9 mouse cellular contexts compared by ENCODE assay signal in genomic region chr4:120866211-120866610, GRCm38 (mm10). TPM values are rescaled to one million over a fixed set of nuclear protein-coding genes. Genes with fewer than 3 reads are reported as not detected.
DNase-seq lines count a peak whose midpoint lies in the region; ATAC-seq and TF ChIP-seq lines count a peak whose summit lies in the region.
"Had no signal": no experiment of that assay in that cellular context is flagged by ENCODE, and none has a peak within 500 bp of the region (broad histone marks: within the 10 kb centered on the region; RNA-seq: fewer than 3 reads in every experiment).

No protein-coding gene starts in this region.

- 15% methylated on average over 6 of the region's 6 CpGs for WGBS in forebrain, embryonic 10.5 days
- WGBS in forebrain, embryonic 15.5 days = 15% methylated on average over 6 of the region's 6 CpGs
- WGBS in embryonic facial prominence, embryonic 14.5 days = 0% methylated on average over 3 of the region's 6 CpGs
- 0% methylated on average over 4 of the region's 6 CpGs for WGBS in limb, embryonic 14.5 days
- WGBS in forebrain, embryonic 12.5 days = 18% methylated on average over 6 of the region's 6 CpGs

- no peaks in the 10 kb centered on the region for H3K36me3 ChIP-seq in forebrain, embryonic 10.5 days (replicated peaks)
- no peaks in the 10 kb centered on the region for H3K36me3 ChIP-seq in forebrain, embryonic 15.5 days
- no peaks in the 10 kb centered on the region for H3K36me3 ChIP-seq in embryonic facial prominence, embryonic 14.5 days (ENCODE audit: control insufficient read depth, insufficient read depth, low read length)
- H3K36me3 ChIP-seq in limb, embryonic 14.5 days (ENCODE audit: control insufficient read depth, insufficient read depth, low read length) = no peaks in the 10 kb centered on the region
- H3K36me3 ChIP-seq in forebrain, embryonic 12.5 days (replicated peaks) = no peaks in the 10 kb centered on the region
- H3K36me3 ChIP-seq: hindbrain, embryonic 15.5 days had no signal

- no peak for TF ChIP-seq CTCF in layer of hippocampus, adult 2 months (conservative IDR thresholded peaks at IDR 0.05)

- H3K9me3 ChIP-seq in forebrain, embryonic 10.5 days = no peaks in the 10 kb centered on the region
- H3K9me3 ChIP-seq in forebrain, embryonic 15.5 days = no peaks in the 10 kb centered on the region
- H3K9me3 ChIP-seq in embryonic facial prominence, embryonic 14.5 days (ENCODE audit: control insufficient read depth, low read length) = no peaks in the 10 kb centered on the region
- no peaks in the 10 kb centered on the region for H3K9me3 ChIP-seq in limb, embryonic 14.5 days (ENCODE audit: control insufficient read depth, low read length)
- H3K9me3 ChIP-seq in forebrain, embryonic 12.5 days = no peaks in the 10 kb centered on the region
- H3K9me3 ChIP-seq: hindbrain, embryonic 15.5 days had no signal

- TF ChIP-seq POLR2A in limb, embryonic 14.5 days (IDR thresholded peaks at IDR 0.05; ENCODE audit: borderline replicate concordance, extremely low read depth, insufficient read depth, insufficient read length) = no peak

- H3K4me1 ChIP-seq in forebrain, embryonic 10.5 days = peaks cover 12% of the 10 kb centered on the region
- peaks cover 8% of the 10 kb centered on the region for H3K4me1 ChIP-seq in forebrain, embryonic 15.5 days
- H3K4me1 ChIP-seq in embryonic facial prominence, embryonic 14.5 days (ENCODE audit: control insufficient read depth, insufficient read depth, low read length) = no peaks in the 10 kb centered on the region
- no peaks in the 10 kb centered on the region for H3K4me1 ChIP-seq in limb, embryonic 14.5 days (ENCODE audit: control insufficient read depth, insufficient read depth, low read length)
- peaks cover 16% of the 10 kb centered on the region for H3K4me1 ChIP-seq in forebrain, embryonic 12.5 days

- no peak overlapping the region for H3K9ac ChIP-seq in forebrain, embryonic 15.5 days (replicated peaks)
- H3K9ac ChIP-seq in embryonic facial prominence, embryonic 14.5 days (ENCODE audit: low read depth, low read length) = no peak overlapping the region
- H3K9ac ChIP-seq in limb, embryonic 14.5 days (ENCODE audit: low read depth, low read length, severe bottlenecking) = no peak overlapping the region
- H3K9ac ChIP-seq in forebrain, embryonic 12.5 days = no peak overlapping the region
- H3K9ac ChIP-seq: hindbrain, embryonic 15.5 days had no signal

- H3K27me3 ChIP-seq in forebrain, embryonic 10.5 days (ENCODE audit: poor library complexity, severe bottlenecking) = no peaks in the 10 kb centered on the region
- no peaks in the 10 kb centered on the region for H3K27me3 ChIP-seq in forebrain, embryonic 15.5 days
- no peaks in the 10 kb centered on the region for H3K27me3 ChIP-seq in embryonic facial prominence, embryonic 14.5 days (replicated peaks; ENCODE audit: control insufficient read depth, insufficient read depth, low read length)
- H3K27me3 ChIP-seq in limb, embryonic 14.5 days (ENCODE audit: control insufficient read depth, insufficient read depth, low read length) = no peaks in the 10 kb centered on the region
- H3K27me3 ChIP-seq in forebrain, embryonic 12.5 days = no peaks in the 10 kb centered on the region
- H3K27me3 ChIP-seq: hindbrain, embryonic 15.5 days had no signal

- H3K4me2 ChIP-seq in forebrain, embryonic 15.5 days (replicated peaks) = no peak overlapping the region
- no peak overlapping the region for H3K4me2 ChIP-seq in embryonic facial prominence, embryonic 14.5 days (ENCODE audit: low read depth, low read length)
- H3K4me2 ChIP-seq in limb, embryonic 14.5 days (replicated peaks; ENCODE audit: low read depth, low read length, severe bottlenecking) = no peak overlapping the region
- no peak overlapping the region for H3K4me2 ChIP-seq in forebrain, embryonic 12.5 days
- H3K4me2 ChIP-seq: hindbrain, embryonic 15.5 days had no signal

- no peak overlapping the region for H3K27ac ChIP-seq in forebrain, embryonic 10.5 days
- H3K27ac ChIP-seq in forebrain, embryonic 15.5 days (replicated peaks) = no peak overlapping the region
- H3K27ac ChIP-seq in embryonic facial prominence, embryonic 14.5 days (replicated peaks; ENCODE audit: low read depth, low read length) = no peak overlapping the region
- H3K27ac ChIP-seq in limb, embryonic 14.5 days (replicated peaks; ENCODE audit: low read depth, low read length) = no peak overlapping the region
- no peak overlapping the region for H3K27ac ChIP-seq in forebrain, embryonic 12.5 days
- no peak overlapping the region for H3K27ac ChIP-seq in layer of hippocampus, adult 2 months
- H3K27ac ChIP-seq: hindbrain, embryonic 15.5 days had no signal

- no peak overlapping the region for H3K4me3 ChIP-seq in forebrain, embryonic 10.5 days
- H3K4me3 ChIP-seq in forebrain, embryonic 15.5 days = no peak overlapping the region
- H3K4me3 ChIP-seq in embryonic facial prominence, embryonic 14.5 days (ENCODE audit: low read depth, low read length) = no peak overlapping the region
- no peak overlapping the region for H3K4me3 ChIP-seq in limb, embryonic 14.5 days (replicated peaks; ENCODE audit: low read length)
- H3K4me3 ChIP-seq in forebrain, embryonic 12.5 days (replicated peaks) = no peak overlapping the region
- H3K4me3 ChIP-seq in layer of hippocampus, adult 2 months = no peak overlapping the region
- H3K4me3 ChIP-seq: hindbrain, embryonic 15.5 days had no signal

- ATAC-seq in forebrain, embryonic 15.5 days (replicated peaks) = no peak
- ATAC-seq in embryonic facial prominence, embryonic 14.5 days (ENCODE audit: low read depth) = peak; percentile 76
- no peak; the same call in 1 of the 2 replicates for ATAC-seq in limb, embryonic 14.5 days (ENCODE audit: low FRiP score, low read depth)
- no peak for ATAC-seq in forebrain, embryonic 12.5 days (ENCODE audit: low FRiP score)

- peak; percentile 47 for DNase-seq in forebrain, embryonic 10.5 days (ENCODE audit: extremely low spot score, low spot score)
- DNase-seq in B cell, adult 2 months = peak; percentile 11 to 14
- DNase-seq in embryonic facial prominence, embryonic 14.5 days (ENCODE audit: low spot score) = peak; percentile 89
- DNase-seq in limb, embryonic 14.5 days (ENCODE audit: low spot score) = peak; percentile 89
- peak; percentile 75 for DNase-seq in testis, postnatal 10 days (ENCODE audit: low spot score)
- no peak for DNase-seq in layer of hippocampus, adult 2 months (ENCODE audit: low spot score in 2 of 2)

RNA-seq across cellular contexts. Expression of gene Rims3, which starts 11.6 kb away (rescaled TPM):
- polyA plus RNA-seq in forebrain, embryonic 10.5 days (2016; fragmentation: Nextera tagmentation; extraction: Ambion mirVana) = 3.1 and 3.8 TPM in 2 replicates
- 9.3 and 10.7 TPM in 2 replicates for polyA plus RNA-seq in forebrain, embryonic 15.5 days (2015; fragmentation: Nextera tagmentation; extraction: Ambion mirVana)
- polyA plus RNA-seq in embryonic facial prominence, embryonic 14.5 days (2014; fragmentation: Nextera tagmentation; extraction: Ambion mirVana) = 3.4 and 3.9 TPM in 2 replicates
- polyA plus RNA-seq in limb, embryonic 14.5 days (2012; rRNA removed) = 0.75 and 0.77 TPM in 2 replicates
- 0.55 and 0.57 TPM in 2 replicates for polyA plus RNA-seq in limb, embryonic 14.5 days (2014; fragmentation: Nextera tagmentation; extraction: Ambion mirVana)
- polyA plus RNA-seq in forebrain, embryonic 12.5 days (2016; fragmentation: Nextera tagmentation; extraction: Ambion mirVana) = 6.2 and 7.3 TPM in 2 replicates
- total RNA-seq in layer of hippocampus, adult 2 months (2021) = 10 to 100 TPM; 25.9 to 30.0 TPM

RNA-seq across cellular contexts. Expression of gene Nfyc, which starts 34.8 kb away (rescaled TPM):
- polyA plus RNA-seq in forebrain, embryonic 10.5 days (2016; fragmentation: Nextera tagmentation; extraction: Ambion mirVana) = 128 and 131 TPM in 2 replicates
- 95.4 and 98.5 TPM in 2 replicates for polyA plus RNA-seq in forebrain, embryonic 15.5 days (2015; fragmentation: Nextera tagmentation; extraction: Ambion mirVana)
- polyA plus RNA-seq in embryonic facial prominence, embryonic 14.5 days (2014; fragmentation: Nextera tagmentation; extraction: Ambion mirVana) = 90.5 and 101 TPM in 2 replicates
- 170 and 245 TPM in 2 replicates for polyA plus RNA-seq in limb, embryonic 14.5 days (2012; rRNA removed)
- 108 and 112 TPM in 2 replicates for polyA plus RNA-seq in limb, embryonic 14.5 days (2014; fragmentation: Nextera tagmentation; extraction: Ambion mirVana)
- 110 and 117 TPM in 2 replicates for polyA plus RNA-seq in forebrain, embryonic 12.5 days (2016; fragmentation: Nextera tagmentation; extraction: Ambion mirVana)
- total RNA-seq in layer of hippocampus, adult 2 months (2021) = 10 to 100 TPM; 46.4 to 47.1 TPM

RNA-seq across cellular contexts. Expression of gene Exo5, which starts 58.6 kb away (rescaled TPM):
- 36.2 and 40.1 TPM in 2 replicates for polyA plus RNA-seq in forebrain, embryonic 10.5 days (2016; fragmentation: Nextera tagmentation; extraction: Ambion mirVana)
- polyA plus RNA-seq in forebrain, embryonic 15.5 days (2015; fragmentation: Nextera tagmentation; extraction: Ambion mirVana) = 43.4 and 46.3 TPM in 2 replicates
- 16.7 and 22.2 TPM in 2 replicates for polyA plus RNA-seq in embryonic facial prominence, embryonic 14.5 days (2014; fragmentation: Nextera tagmentation; extraction: Ambion mirVana)
- polyA plus RNA-seq in limb, embryonic 14.5 days (2012; rRNA removed) = 19.5 and 25.4 TPM in 2 replicates
- 24.8 and 25.2 TPM in 2 replicates for polyA plus RNA-seq in limb, embryonic 14.5 days (2014; fragmentation: Nextera tagmentation; extraction: Ambion mirVana)
- polyA plus RNA-seq in forebrain, embryonic 12.5 days (2016; fragmentation: Nextera tagmentation; extraction: Ambion mirVana) = 36.3 and 38.3 TPM in 2 replicates
- 10 to 100 TPM in 1 of 2 experiments, 1 to 10 TPM in 1; 9.4 to 12.6 TPM for total RNA-seq in layer of hippocampus, adult 2 months (2021)

Comparison
In these comparisons a context has a peak if more than half of its experiments do, and no peak if none do; other contexts are left out.
1. DNase-seq: peak in forebrain, embryonic 10.5 days (single experiment), B cell, adult 2 months (2 of 2), embryonic facial prominence, embryonic 14.5 days (single experiment), limb, embryonic 14.5 days (single experiment) and testis, postnatal 10 days (single experiment); none in layer of hippocampus, adult 2 months (0 of 2).